Mouse (Mus musculus): ENCODE data around the gene Psat1. TPM values are rescaled to one million over a fixed set of nuclear protein-coding genes. Genes with fewer than 3 reads are reported as not detected.

The Psat1 gene
- polyA plus RNA-seq, 1 experiment, result 396 TPM

GRCm38 (mm10) chr19:15948867-15949266, 1.7 kb upstream of the Psat1 start:
- no peak for TF ChIP-seq SRF (IDR thresholded peaks at IDR 0.05; ENCODE audit: control insufficient read depth, insufficient read length, low read depth)
- TF ChIP-seq CEBPB (IDR thresholded peaks at IDR 0.05; ENCODE audit: insufficient read depth, poor library complexity, severe bottlenecking), result no peak
- TF ChIP-seq MYOD1 (IDR thresholded peaks at IDR 0.05; ENCODE audit: control insufficient read depth in 1 of 3, insufficient read length in 2 of 3, low read depth in 2 of 3), result peak in 2 of 3 experiments; percentile 15 to 55
- TF ChIP-seq POLR2AphosphoS2 (IDR thresholded peaks at IDR 0.05; ENCODE audit: insufficient read length, low read depth), result no peak
- no peak for TF ChIP-seq MAX (IDR thresholded peaks at IDR 0.05; ENCODE audit: low read depth)
- no peak for TF ChIP-seq TCF3 (IDR thresholded peaks at IDR 0.05; ENCODE audit: insufficient read length, low read depth)
- TF ChIP-seq E2F4 (IDR thresholded peaks at IDR 0.05; ENCODE audit: insufficient read depth), result no peak
- no peak for TF ChIP-seq REST (IDR thresholded peaks at IDR 0.05; ENCODE audit: insufficient read depth, insufficient read length)
- no peak for TF ChIP-seq USF1 (IDR thresholded peaks at IDR 0.05; ENCODE audit: low read depth)
- no peak for TF ChIP-seq POLR2A (IDR thresholded peaks at IDR 0.05; ENCODE audit: insufficient read length, low read depth)
- no peak for TF ChIP-seq TCF12 (IDR thresholded peaks at IDR 0.05; ENCODE audit: insufficient read depth, poor library complexity, severe bottlenecking)
- TF ChIP-seq MYOG (IDR thresholded peaks at IDR 0.05; ENCODE audit: control insufficient read depth in 1 of 3, insufficient read depth in 1 of 3, insufficient read length in 2 of 3, low read depth in 2 of 3), result peak in 1 of 3 experiments; percentile 53
- Histone ChIP-seq H3K4me3 (no peak overlapping the region), H3K27me3 (ENCODE audit: control insufficient read depth, insufficient read depth, insufficient read length) (no peaks in the 10 kb centered on the region), H3ac (ENCODE audit: control insufficient read depth, insufficient read length) (no peak overlapping the region), H3K36me3 (ENCODE audit: control insufficient read depth, insufficient read depth) (no peaks in the 10 kb centered on the region), H3K79me2 (ENCODE audit: control insufficient read depth, insufficient read depth) (no peaks in the 10 kb centered on the region), H3K4me2 (ENCODE audit: low read depth) (no peak overlapping the region)

GRCm38 (mm10) chr19:15948426-15948825, 1.3 kb upstream of the Psat1 start:
- Histone ChIP-seq H3K36me3 (ENCODE audit: control insufficient read depth, insufficient read depth) (no peaks in the 10 kb centered on the region), H3K4me2 (ENCODE audit: low read depth) (no peak overlapping the region), H3K79me2 (ENCODE audit: control insufficient read depth, insufficient read depth) (no peaks in the 10 kb centered on the region), H3K4me3 (no peak overlapping the region), H3K27me3 (ENCODE audit: control insufficient read depth, insufficient read depth, insufficient read length) (no peaks in the 10 kb centered on the region), H3ac (ENCODE audit: control insufficient read depth, insufficient read length) (no peak overlapping the region)
- TF ChIP-seq MAX (IDR thresholded peaks at IDR 0.05; ENCODE audit: low read depth), result no peak
- no peak for TF ChIP-seq REST (IDR thresholded peaks at IDR 0.05; ENCODE audit: insufficient read depth, insufficient read length)
- no peak for TF ChIP-seq POLR2A (IDR thresholded peaks at IDR 0.05; ENCODE audit: insufficient read length, low read depth)
- no peak for TF ChIP-seq SRF (IDR thresholded peaks at IDR 0.05; ENCODE audit: control insufficient read depth, insufficient read length, low read depth)
- TF ChIP-seq CEBPB (IDR thresholded peaks at IDR 0.05; ENCODE audit: insufficient read depth, poor library complexity, severe bottlenecking), result no peak
- no peak for TF ChIP-seq MYOG (IDR thresholded peaks at IDR 0.05; ENCODE audit: control insufficient read depth in 1 of 3, insufficient read depth in 1 of 3, insufficient read length in 2 of 3, low read depth in 2 of 3)
- TF ChIP-seq TCF3 (IDR thresholded peaks at IDR 0.05; ENCODE audit: insufficient read length, low read depth), result no peak
- no peak for TF ChIP-seq E2F4 (IDR thresholded peaks at IDR 0.05; ENCODE audit: insufficient read depth)
- TF ChIP-seq TCF12 (IDR thresholded peaks at IDR 0.05; ENCODE audit: insufficient read depth, poor library complexity, severe bottlenecking), result no peak
- no peak for TF ChIP-seq POLR2AphosphoS2 (IDR thresholded peaks at IDR 0.05; ENCODE audit: insufficient read length, low read depth)
- TF ChIP-seq USF1 (IDR thresholded peaks at IDR 0.05; ENCODE audit: low read depth), result no peak

- H3K4me2 ChIP-seq (ENCODE audit: low read depth), result no peak overlapping the region
- H3K4me3 ChIP-seq, result no peak overlapping the region
- TF ChIP-seq TCF12 (IDR thresholded peaks at IDR 0.05; ENCODE audit: insufficient read depth, poor library complexity, severe bottlenecking), result no peak
- TF ChIP-seq POLR2A (IDR thresholded peaks at IDR 0.05; ENCODE audit: insufficient read length, low read depth), result no peak
- TF ChIP-seq POLR2AphosphoS2 (IDR thresholded peaks at IDR 0.05; ENCODE audit: insufficient read length, low read depth), result no peak
- no peak for TF ChIP-seq MAX (IDR thresholded peaks at IDR 0.05; ENCODE audit: low read depth)
- no peak for TF ChIP-seq REST (IDR thresholded peaks at IDR 0.05; ENCODE audit: insufficient read depth, insufficient read length)
- no peak for TF ChIP-seq SRF (IDR thresholded peaks at IDR 0.05; ENCODE audit: control insufficient read depth, insufficient read length, low read depth)
- no peak for TF ChIP-seq USF1 (IDR thresholded peaks at IDR 0.05; ENCODE audit: low read depth)
- TF ChIP-seq MYOG (IDR thresholded peaks at IDR 0.05; ENCODE audit: control insufficient read depth in 1 of 3, insufficient read depth in 1 of 3, insufficient read length in 2 of 3, low read depth in 2 of 3), result no peak
- TF ChIP-seq CEBPB (IDR thresholded peaks at IDR 0.05; ENCODE audit: insufficient read depth, poor library complexity, severe bottlenecking), result no peak
- TF ChIP-seq MYOD1 (IDR thresholded peaks at IDR 0.05; ENCODE audit: control insufficient read depth in 1 of 3, insufficient read length in 2 of 3, low read depth in 2 of 3), result no peak
- TF ChIP-seq E2F4 (IDR thresholded peaks at IDR 0.05; ENCODE audit: insufficient read depth), result no peak
- TF ChIP-seq TCF3 (IDR thresholded peaks at IDR 0.05; ENCODE audit: insufficient read length, low read depth), result no peak
- no peaks in the 10 kb centered on the region for H3K27me3 ChIP-seq (ENCODE audit: control insufficient read depth, insufficient read depth, insufficient read length)
- H3ac ChIP-seq (ENCODE audit: control insufficient read depth, insufficient read length), result no peak overlapping the region
- H3K79me2 ChIP-seq (ENCODE audit: control insufficient read depth, insufficient read depth), result no peaks in the 10 kb centered on the region
- no peaks in the 10 kb centered on the region for H3K36me3 ChIP-seq (ENCODE audit: control insufficient read depth, insufficient read depth)
These were observed 474 bp downstream of the Psat1 start for GRCm38 (mm10) chr19:15946663-15947062.

GRCm38 (mm10) chr19:15943117-15943423, 4.1 kb downstream of the Psat1 start:
- TF ChIP-seq TCF12 (IDR thresholded peaks at IDR 0.05; ENCODE audit: insufficient read depth, poor library complexity, severe bottlenecking), result no peak
- TF ChIP-seq POLR2A (IDR thresholded peaks at IDR 0.05; ENCODE audit: insufficient read length, low read depth), result no peak
- no peak for TF ChIP-seq POLR2AphosphoS2 (IDR thresholded peaks at IDR 0.05; ENCODE audit: insufficient read length, low read depth)
- TF ChIP-seq SRF (IDR thresholded peaks at IDR 0.05; ENCODE audit: control insufficient read depth, insufficient read length, low read depth), result no peak
- no peak for TF ChIP-seq REST (IDR thresholded peaks at IDR 0.05; ENCODE audit: insufficient read depth, insufficient read length)
- TF ChIP-seq MAX (IDR thresholded peaks at IDR 0.05; ENCODE audit: low read depth), result no peak
- no peak for TF ChIP-seq MYOG (IDR thresholded peaks at IDR 0.05; ENCODE audit: control insufficient read depth in 1 of 3, insufficient read depth in 1 of 3, insufficient read length in 2 of 3, low read depth in 2 of 3)
- TF ChIP-seq CEBPB (IDR thresholded peaks at IDR 0.05; ENCODE audit: insufficient read depth, poor library complexity, severe bottlenecking), result no peak
- TF ChIP-seq E2F4 (IDR thresholded peaks at IDR 0.05; ENCODE audit: insufficient read depth), result no peak
- no peak for TF ChIP-seq USF1 (IDR thresholded peaks at IDR 0.05; ENCODE audit: low read depth)
- no peak for TF ChIP-seq TCF3 (IDR thresholded peaks at IDR 0.05; ENCODE audit: insufficient read length, low read depth)
- TF ChIP-seq MYOD1 (IDR thresholded peaks at IDR 0.05; ENCODE audit: control insufficient read depth in 1 of 3, insufficient read length in 2 of 3, low read depth in 2 of 3), result no peak
- Histone ChIP-seq H3K4me2 (ENCODE audit: low read depth) (no peak overlapping the region), H3K27me3 (ENCODE audit: control insufficient read depth, insufficient read depth, insufficient read length) (no peaks in the 10 kb centered on the region), H3K79me2 (ENCODE audit: control insufficient read depth, insufficient read depth) (no peaks in the 10 kb centered on the region), H3K4me3 (no peak overlapping the region), H3K36me3 (ENCODE audit: control insufficient read depth, insufficient read depth) (no peaks in the 10 kb centered on the region), H3ac (ENCODE audit: control insufficient read depth, insufficient read length) (no peak overlapping the region)

All from myocyte (in vitro differentiated cells).